Mouse (Mus musculus) cerebellum, adult 11 months (tissue): ENCODE results near the gene Tpm1.

ENCODE experiments used
- DNase-seq: peaks from one replicate; pipeline ENCODE4 v3.0.0; 2022

The Tpm1 gene

GRCm38 (mm10) chr9:66978468-66978867 lies 70.7 kb downstream of the Tpm1 start:
- DNase-seq: no peak

- DNase-seq: no peak
Measured at GRCm38 (mm10) chr9:66977982-66978381, 71.2 kb downstream of the Tpm1 start.

GRCm38 (mm10) chr9:66977121-66977520 lies 72.1 kb downstream of the Tpm1 start:
- no peak for DNase-seq

DNA sequence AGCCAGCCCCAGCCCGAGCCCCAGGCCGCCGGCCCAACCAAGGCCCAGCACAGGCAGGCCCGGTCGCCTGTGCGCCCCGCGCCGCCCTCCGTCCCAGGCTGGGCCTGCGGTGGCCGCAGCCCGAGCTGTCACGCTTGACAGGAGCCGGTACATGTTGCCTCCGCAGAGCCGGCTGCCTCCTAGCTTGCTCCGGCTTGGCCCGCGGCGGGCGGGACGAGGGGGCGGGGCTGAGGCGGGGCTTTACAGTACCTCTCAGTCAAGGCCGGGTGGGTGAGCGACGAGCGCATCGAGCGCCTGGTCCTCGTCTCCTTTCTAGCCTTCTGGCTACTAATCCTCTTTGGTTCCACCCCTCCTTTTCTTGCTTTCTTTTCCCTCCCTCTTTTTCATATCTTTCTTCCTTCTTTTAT lies 74.0 kb downstream of the Tpm1 start, which contains the start of gene Lactb:
Gene Lactb, minus strand, starts transcription at position 246 of the 407 bp plus-strand sequence.
- DNase-seq: peak; percentile 94

DNA sequence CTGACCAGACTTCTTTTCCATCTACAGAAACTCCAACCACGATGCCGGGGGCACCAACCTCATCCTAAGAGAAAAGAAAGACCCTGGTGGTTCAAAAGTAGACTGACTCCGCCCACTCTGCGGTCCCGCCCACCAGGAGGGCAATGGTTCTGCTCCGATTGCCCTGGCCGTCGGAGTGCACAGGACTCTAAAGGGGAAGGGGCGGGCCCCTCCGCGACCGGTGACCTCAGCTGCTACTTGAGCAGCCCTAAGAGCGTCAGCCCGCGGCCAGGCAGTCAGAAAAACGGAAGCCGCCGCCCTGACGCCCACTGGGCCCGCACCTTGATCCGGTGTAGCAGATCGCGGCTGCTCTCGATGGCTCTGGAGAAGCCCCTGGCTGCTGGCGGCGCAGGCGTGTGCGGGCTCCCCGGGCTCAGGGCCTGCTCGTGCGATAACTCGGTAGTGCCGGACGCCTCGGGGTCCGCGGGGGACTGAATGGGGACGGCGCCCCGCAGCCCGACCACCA lies 74.4 kb downstream of the Tpm1 start:
- DNase-seq: peak; percentile 62
